Mouse (Mus musculus): ENCODE data around the gene Sestd1. TPM values are rescaled to one million over a fixed set of nuclear protein-coding genes. Genes with fewer than 3 reads are reported as not detected.

The Sestd1 gene
- polyA plus RNA-seq, 1 experiment, result 7.8 TPM

GRCm38 (mm10) chr2:77177472-77177871, 102.9 kb downstream of the Sestd1 start:
- no peak overlapping the region for H3K4me3 ChIP-seq (ENCODE audit: low read depth, low read length)
- TF ChIP-seq POLR2A (IDR thresholded peaks at IDR 0.05; ENCODE audit: low read depth, low read length) (no peak), CTCF (IDR thresholded peaks at IDR 0.05; ENCODE audit: extremely low read depth, insufficient read length, insufficient replicate concordance, low read depth, low read length) (no peak)
- no peak overlapping the region for H3K27ac ChIP-seq (ENCODE audit: insufficient read depth, low read depth, low read length)
- no peaks in the 10 kb centered on the region for H3K27me3 ChIP-seq (ENCODE audit: control insufficient read depth, insufficient read depth, low read length)
- peaks cover 5% of the 10 kb centered on the region; the same call in 1 of the 2 replicates for H3K4me1 ChIP-seq (ENCODE audit: control insufficient read depth, insufficient read depth, insufficient read length, low read length)
- no peaks in the 10 kb centered on the region for H3K36me3 ChIP-seq (ENCODE audit: control insufficient read depth, insufficient read depth, low read length)
- WGBS, result 23% methylated on average over 2 of the region's 2 CpGs

DNA sequence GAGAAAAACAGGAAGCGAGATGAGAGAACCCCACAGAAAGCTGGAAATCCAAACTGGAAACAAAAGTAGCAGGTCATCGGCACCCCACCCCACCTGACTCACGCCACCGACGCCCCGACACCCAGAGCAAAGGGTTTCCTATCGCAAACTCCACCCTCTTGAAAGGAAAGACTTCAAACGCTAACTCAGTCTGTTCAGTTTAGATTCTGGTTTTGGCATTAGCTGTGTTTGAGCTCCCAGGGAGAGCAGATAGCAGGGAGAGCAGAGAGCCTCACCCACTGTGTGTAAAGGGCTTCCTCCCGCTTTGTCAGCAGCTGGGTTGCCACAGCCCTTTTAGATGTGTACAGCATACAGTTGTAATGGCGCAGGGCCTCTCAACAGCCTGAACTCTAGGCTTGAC, 104.0 kb downstream of the Sestd1 start:
- no peak overlapping the region for H3K27ac ChIP-seq (ENCODE audit: insufficient read depth, low read depth, low read length)
- H3K36me3 ChIP-seq (ENCODE audit: control insufficient read depth, insufficient read depth, low read length), result no peaks in the 10 kb centered on the region
- no peak overlapping the region; the same call in 1 of the 2 replicates for H3K4me3 ChIP-seq (ENCODE audit: low read depth, low read length)
- 12% methylated on average over 10 of the region's 10 CpGs for WGBS
- H3K4me1 ChIP-seq (ENCODE audit: control insufficient read depth, insufficient read depth, insufficient read length, low read length), result peaks cover 5% of the 10 kb centered on the region; the same call in 1 of the 2 replicates
- no peaks in the 10 kb centered on the region for H3K27me3 ChIP-seq (ENCODE audit: control insufficient read depth, insufficient read depth, low read length)
- TF ChIP-seq CTCF (IDR thresholded peaks at IDR 0.05; ENCODE audit: extremely low read depth, insufficient read length, insufficient replicate concordance, low read depth, low read length) (no peak), POLR2A (IDR thresholded peaks at IDR 0.05; ENCODE audit: low read depth, low read length) (no peak)

GRCm38 (mm10) chr2:77175411-77175810, 105.0 kb downstream of the Sestd1 start:
- no peaks in the 10 kb centered on the region for H3K36me3 ChIP-seq (ENCODE audit: control insufficient read depth, insufficient read depth, low read length)
- H3K4me1 ChIP-seq (ENCODE audit: control insufficient read depth, insufficient read depth, insufficient read length, low read length), result peaks cover 5% of the 10 kb centered on the region; the same call in 1 of the 2 replicates
- TF ChIP-seq POLR2A (IDR thresholded peaks at IDR 0.05; ENCODE audit: low read depth, low read length), result no peak
- TF ChIP-seq CTCF (IDR thresholded peaks at IDR 0.05; ENCODE audit: extremely low read depth, insufficient read length, insufficient replicate concordance, low read depth, low read length), result no peak
- no peaks in the 10 kb centered on the region for H3K27me3 ChIP-seq (ENCODE audit: control insufficient read depth, insufficient read depth, low read length)
- no peak overlapping the region for H3K4me3 ChIP-seq (ENCODE audit: low read depth, low read length)
- H3K27ac ChIP-seq (ENCODE audit: insufficient read depth, low read depth, low read length), result no peak overlapping the region
- 70% methylated on average over 7 of the region's 7 CpGs for whole genome bisulfite sequencing

DNA sequence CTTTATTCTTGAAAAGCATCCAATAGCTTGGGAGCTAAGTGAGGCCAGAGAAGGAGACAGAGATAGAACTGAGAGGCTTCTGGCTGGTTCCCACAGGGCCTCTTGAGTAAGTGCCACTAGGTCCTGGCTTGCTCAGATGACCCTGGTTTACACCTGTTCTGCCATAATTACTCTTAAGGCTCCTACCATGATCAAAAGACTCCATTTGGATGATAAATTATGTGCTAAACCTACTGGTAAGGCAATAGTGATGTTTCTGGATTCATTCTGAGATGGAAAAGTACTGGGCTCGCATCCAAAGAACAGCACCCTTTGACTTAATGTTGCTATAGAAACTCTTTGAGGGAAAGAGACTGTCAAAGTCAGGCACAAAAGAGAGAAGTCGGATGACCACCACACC, 106.1 kb downstream of the Sestd1 start:
- Histone ChIP-seq H3K27me3 (ENCODE audit: control insufficient read depth, insufficient read depth, low read length) (no peaks in the 10 kb centered on the region), H3K4me1 (ENCODE audit: control insufficient read depth, insufficient read depth, insufficient read length, low read length) (peaks cover 5% of the 10 kb centered on the region; the same call in 1 of the 2 replicates), H3K36me3 (ENCODE audit: control insufficient read depth, insufficient read depth, low read length) (no peaks in the 10 kb centered on the region), H3K4me3 (ENCODE audit: low read depth, low read length) (no peak overlapping the region), H3K27ac (ENCODE audit: insufficient read depth, low read depth, low read length) (no peak overlapping the region)
- WGBS, result 78% methylated on average over 2 of the region's 2 CpGs
- TF ChIP-seq CTCF (IDR thresholded peaks at IDR 0.05; ENCODE audit: extremely low read depth, insufficient read length, insufficient replicate concordance, low read depth, low read length) (no peak), POLR2A (IDR thresholded peaks at IDR 0.05; ENCODE audit: low read depth, low read length) (no peak)

DNA sequence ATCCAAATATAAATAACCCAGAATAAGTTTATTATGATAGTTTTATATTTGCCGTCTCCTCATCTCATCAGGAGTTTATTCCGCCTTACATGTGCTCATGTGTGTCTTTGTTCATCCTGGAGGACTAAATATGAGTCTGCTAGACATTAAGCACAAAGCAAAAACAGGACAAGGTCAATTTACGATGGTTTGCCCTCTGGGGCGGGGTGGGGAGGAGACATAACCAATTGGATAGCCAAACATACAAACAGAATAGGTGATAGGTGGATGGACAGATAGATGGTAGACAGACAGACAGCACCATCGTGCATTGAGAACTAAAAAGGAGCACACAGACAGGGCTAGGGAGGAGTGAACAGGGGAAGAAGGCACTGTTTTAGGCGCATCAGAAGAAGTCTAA, 106.6 kb downstream of the Sestd1 start:
- 81% methylated on average over 6 of the region's 6 CpGs for whole genome bisulfite sequencing
- H3K27me3 ChIP-seq (ENCODE audit: control insufficient read depth, insufficient read depth, low read length), result no peaks in the 10 kb centered on the region
- H3K4me3 ChIP-seq (ENCODE audit: low read depth, low read length), result no peak overlapping the region
- TF ChIP-seq POLR2A (IDR thresholded peaks at IDR 0.05; ENCODE audit: low read depth, low read length), result no peak
- no peak for TF ChIP-seq CTCF (IDR thresholded peaks at IDR 0.05; ENCODE audit: extremely low read depth, insufficient read length, insufficient replicate concordance, low read depth, low read length)
- H3K27ac ChIP-seq (ENCODE audit: insufficient read depth, low read depth, low read length), result no peak overlapping the region
- H3K36me3 ChIP-seq (ENCODE audit: control insufficient read depth, insufficient read depth, low read length), result no peaks in the 10 kb centered on the region
- H3K4me1 ChIP-seq (ENCODE audit: control insufficient read depth, insufficient read depth, insufficient read length, low read length), result peaks cover 5% of the 10 kb centered on the region; the same call in 1 of the 2 replicates

- H3K4me1 ChIP-seq (ENCODE audit: control insufficient read depth, insufficient read depth, insufficient read length, low read length), result peaks cover 5% of the 10 kb centered on the region; the same call in 1 of the 2 replicates
- no peak overlapping the region for H3K4me3 ChIP-seq (ENCODE audit: low read depth, low read length)
- WGBS, result 68% methylated on average over 6 of the region's 6 CpGs
- H3K27ac ChIP-seq (ENCODE audit: insufficient read depth, low read depth, low read length), result no peak overlapping the region
- H3K27me3 ChIP-seq (ENCODE audit: control insufficient read depth, insufficient read depth, low read length), result no peaks in the 10 kb centered on the region
- no peaks in the 10 kb centered on the region for H3K36me3 ChIP-seq (ENCODE audit: control insufficient read depth, insufficient read depth, low read length)
- TF ChIP-seq POLR2A (IDR thresholded peaks at IDR 0.05; ENCODE audit: low read depth, low read length) (no peak), CTCF (IDR thresholded peaks at IDR 0.05; ENCODE audit: extremely low read depth, insufficient read length, insufficient replicate concordance, low read depth, low read length) (no peak)
Observed at GRCm38 (mm10) chr2:77173366-77173765, 107.0 kb downstream of the Sestd1 start.

DNA sequence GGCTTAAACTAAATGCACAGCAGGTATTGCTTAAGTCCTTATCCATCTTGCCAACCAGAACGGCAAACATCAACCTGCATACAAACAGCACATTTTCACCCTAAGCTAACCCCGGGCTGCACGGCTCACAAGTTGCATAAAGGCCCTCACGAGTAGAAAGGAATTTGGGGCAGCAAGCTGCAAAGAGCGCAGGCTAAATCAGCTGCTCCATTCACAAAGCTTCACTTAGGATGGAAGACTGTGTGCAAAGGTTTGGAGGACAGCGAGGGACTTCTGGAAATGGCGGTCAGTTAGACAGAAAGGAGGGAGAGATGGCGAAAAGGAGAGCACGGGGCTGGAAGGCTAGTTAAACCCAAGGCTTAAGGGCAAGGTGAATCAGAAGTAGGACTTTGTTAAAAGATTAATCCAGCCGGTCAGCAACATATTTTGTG, 108.1 kb downstream of the Sestd1 start:
- H3K4me3 ChIP-seq (ENCODE audit: low read depth, low read length), result no peak overlapping the region
- H3K27me3 ChIP-seq (ENCODE audit: control insufficient read depth, insufficient read depth, low read length), result no peaks in the 10 kb centered on the region
- no peak for TF ChIP-seq POLR2A (IDR thresholded peaks at IDR 0.05; ENCODE audit: low read depth, low read length)
- no peak for TF ChIP-seq CTCF (IDR thresholded peaks at IDR 0.05; ENCODE audit: extremely low read depth, insufficient read length, insufficient replicate concordance, low read depth, low read length)
- peaks cover 4% of the 10 kb centered on the region; the same call in 1 of the 2 replicates for H3K4me1 ChIP-seq (ENCODE audit: control insufficient read depth, insufficient read depth, insufficient read length, low read length)
- WGBS, result 62% methylated on average over 10 of the region's 10 CpGs
- H3K36me3 ChIP-seq (ENCODE audit: control insufficient read depth, insufficient read depth, low read length), result no peaks in the 10 kb centered on the region
- H3K27ac ChIP-seq (ENCODE audit: insufficient read depth, low read depth, low read length), result no peak overlapping the region
